Mouse (Mus musculus) G1E (cell line): ENCODE measurements around the gene Rac1. TPM values are rescaled to one million over a fixed set of nuclear protein-coding genes. Genes with fewer than 3 reads are reported as not detected.
"Not testable (repeated sequence)": the region's sequence is repeated elsewhere in the genome, so short reads cannot be mapped to it uniquely, and the experiment has no call there.

Experiments
- ATAC-seq: 2 replicates; pipeline ENCODE4 v1.8.0; 2016; ENCODE audit warnings: mild to moderate bottlenecking; ENCODE audit not compliant: insufficient number of reproducible peaks, poor library complexity, low FRiP score, severe bottlenecking; ENCODE audit errors: extremely low read depth
- DNase-seq: peaks from one replicate; pipeline ENCODE4 v3.0.0; 2012; ENCODE audit warnings: low spot score
- H3K27me3 ChIP-seq: 2 replicates; pipeline ENCODE4 v1.6.1; 2012; ENCODE audit warnings: mild to moderate bottlenecking, low read length, inconsistent platforms; ENCODE audit not compliant: insufficient read depth
- H3K36me3 ChIP-seq: replicated peaks from 2 replicates; pipeline ENCODE3; 2012; ENCODE audit warnings: mild to moderate bottlenecking, inconsistent platforms
- H3K4me1 ChIP-seq: 2 replicates; pipeline ENCODE4 v1.6.1; 2012; ENCODE audit warnings: low read depth, low read length, inconsistent platforms, mixed read lengths; ENCODE audit not compliant: insufficient read depth
- H3K4me3 ChIP-seq: 2 replicates; pipeline ENCODE4 v1.5.1; 2012; ENCODE audit warnings: low read depth, mild to moderate bottlenecking, inconsistent platforms, low read length, moderate library complexity, mixed read lengths
- H3K9me3 ChIP-seq: replicated peaks from 2 replicates; pipeline ENCODE4 v1.6.1; 2012; ENCODE audit warnings: inconsistent platforms
- CTCF ChIP-seq: IDR thresholded peaks from 2 replicates; pipeline ENCODE4 v1.5.1; 2012; ENCODE audit warnings: low read depth, low read length, inconsistent platforms, mixed read lengths
- GATA1 ChIP-seq: IDR thresholded peaks from 2 replicates; pipeline ENCODE4 v1.6.1; 2012; ENCODE audit warnings: borderline replicate concordance, low read length, inconsistent platforms, mixed read lengths
- GATA2 ChIP-seq: IDR thresholded peaks from 2 replicates; pipeline ENCODE4 v1.6.1; 2012; ENCODE audit warnings: low read depth, low read length, inconsistent platforms, borderline replicate concordance
- POLR2AphosphoS5 ChIP-seq: IDR thresholded peaks from 2 replicates; pipeline ENCODE4 v1.6.1; 2012; ENCODE audit warnings: low read depth, low read length, inconsistent platforms; ENCODE audit not compliant: insufficient replicate concordance
- TAL1 ChIP-seq: conservative IDR thresholded peaks from 2 replicates; pipeline ENCODE4 v1.6.1; 2012; ENCODE audit warnings: low read depth, low read length, inconsistent platforms, mixed read lengths
- polyA plus RNA-seq: library from polyadenylated mRNA; stranded (reverse); fragments of >175 nt; gene quantifications from 2 replicates; pipeline ENCODE4 v1.2.3, GENCODE M21; 2012
- total RNA-seq, 2 experiments: library from RNA; stranded (forward) in 1 of 2; stranded (reverse) in 1 of 2; fragments of 200-1000 nt in 1 of 2; fragments of >200 nt in 1 of 2; fragmentation: Nextera tagmentation in 1 of 2; gene quantifications; 2 replicates each; pipeline ENCODE4 v1.2.3; 2014 to 2017

The Rac1 gene
- total and polyA plus RNA-seq, 3 experiments, result 93.2 to 802 (median 150) TPM

GRCm38 (mm10) chr5:143561544-143562185, 33.8 kb upstream of the Rac1 start:
- DNase-seq, result peak; percentile 47

DNA sequence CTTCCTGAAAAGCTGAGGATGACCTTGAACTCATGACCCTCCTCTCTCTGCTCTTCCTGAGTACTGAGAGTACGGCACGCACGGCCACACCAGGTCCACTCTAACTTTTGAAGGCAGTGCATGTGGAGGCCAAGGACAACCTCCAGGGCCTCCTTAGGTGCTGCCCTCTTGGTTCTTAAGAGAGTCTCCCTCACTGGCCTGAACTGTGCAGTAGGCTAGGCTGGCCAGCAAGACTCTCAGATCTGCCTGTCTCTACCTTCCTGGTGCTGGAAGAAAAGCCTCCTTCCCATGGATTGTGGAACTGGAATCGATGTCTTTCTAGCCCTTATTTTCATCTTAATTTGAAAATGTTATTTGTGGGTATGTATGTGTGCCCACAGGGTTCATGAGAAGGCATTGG, 33.2 kb upstream of the Rac1 start:
- DNase-seq (no peak), ATAC-seq (no peak)
- Histone ChIP-seq H3K36me3 (peaks cover 39% of the 10 kb centered on the region), H3K27me3 (no peaks in the 10 kb centered on the region), H3K4me3 (no peak overlapping the region), H3K4me1 (peaks cover 53% of the 10 kb centered on the region), H3K9me3 (no peaks in the 10 kb centered on the region)
- TF ChIP-seq TAL1, result no peak
- TF ChIP-seq GATA1, result no peak

More at GRCm38 (mm10) chr5:143561544-143562185, 33.8 kb upstream of the Rac1 start:
- peak; percentile 85 for ATAC-seq
- TF ChIP-seq GATA2, result no peak
- 0 out of 2 replicates have a peak, but pooled peaks have one; percentile 5 for TF ChIP-seq TAL1
- H3K9me3 ChIP-seq, result no peaks in the 10 kb centered on the region
- H3K27me3 ChIP-seq, result no peaks in the 10 kb centered on the region
- peaks cover 36% of the 10 kb centered on the region for H3K36me3 ChIP-seq
- peak overlapping the region; percentile 37; the same call in 1 of the 2 replicates for H3K4me3 ChIP-seq
- H3K4me1 ChIP-seq, result peaks cover 54% of the 10 kb centered on the region

- Histone ChIP-seq H3K9me3 (no peaks in the 10 kb centered on the region), H3K36me3 (peaks cover 50% of the 10 kb centered on the region), H3K27me3 (no peaks in the 10 kb centered on the region), H3K4me3 (no peak overlapping the region), H3K4me1 (peaks cover 52% of the 10 kb centered on the region)
- ATAC-seq (no peak), DNase-seq (no peak)
- TF ChIP-seq CTCF (no peak), GATA1 (no peak), POLR2AphosphoS5 (no peak), GATA2 (no peak), TAL1 (no peak)
Measured at GRCm38 (mm10) chr5:143558731-143559130, 30.9 kb upstream of the Rac1 start.

DNA sequence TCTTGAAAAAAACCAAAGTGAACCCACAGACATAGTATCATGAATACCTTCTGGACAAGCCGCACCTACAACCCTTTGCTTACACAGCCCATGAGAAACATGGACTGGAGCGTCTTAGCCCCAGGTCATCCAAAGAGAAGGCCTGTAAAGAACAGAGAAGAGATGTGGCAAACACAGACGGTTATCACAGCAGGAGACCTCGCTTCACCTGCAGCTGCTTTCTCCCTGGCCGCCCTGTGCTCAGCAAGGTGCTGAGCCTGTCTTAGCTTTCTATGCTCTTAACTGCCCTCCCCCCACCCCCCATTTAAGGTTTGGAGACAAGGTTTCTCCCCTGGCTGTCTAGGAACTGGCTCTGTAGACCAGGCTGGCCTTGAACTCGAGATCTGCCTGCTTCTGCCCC, 27.4 kb upstream of the Rac1 start:
- DNase-seq, result no peak
- TF ChIP-seq GATA2 (no peak), GATA1 (no peak), CTCF (no peak), POLR2AphosphoS5 (no peak)
- H3K9me3 ChIP-seq, result no peaks in the 10 kb centered on the region
- no peak overlapping the region for H3K4me3 ChIP-seq
- peaks cover 34% of the 10 kb centered on the region for H3K4me1 ChIP-seq
- H3K27me3 ChIP-seq, result no peaks in the 10 kb centered on the region
- H3K36me3 ChIP-seq, result peaks cover 48% of the 10 kb centered on the region
- ATAC-seq, result no peak

- H3K36me3 ChIP-seq, result peaks cover 42% of the 10 kb centered on the region
- H3K27me3 ChIP-seq, result no peaks in the 10 kb centered on the region
- H3K4me3 ChIP-seq, result no peak overlapping the region
- TF ChIP-seq CTCF (no peak), TAL1 (no peak), POLR2AphosphoS5 (no peak), GATA1 (no peak), GATA2 (no peak)
- DNase-seq, result no peak
- peaks cover 30% of the 10 kb centered on the region for H3K4me1 ChIP-seq
- no peaks in the 10 kb centered on the region for H3K9me3 ChIP-seq
- ATAC-seq, result no peak
Measured at GRCm38 (mm10) chr5:143552911-143553310, 25.1 kb upstream of the Rac1 start.

- ATAC-seq, DNase-seq, H3K9me3 ChIP-seq: not testable (repeated sequence)
- Histone ChIP-seq H3K4me1 (peaks cover 38% of the 10 kb centered on the region), H3K27me3 (peaks cover 18% of the 10 kb centered on the region), H3K36me3 (peaks cover 21% of the 10 kb centered on the region), H3K4me3 (peak overlapping the region; percentile 80)
Measured at GRCm38 (mm10) chr5:143548922-143549321, 21.1 kb upstream of the Rac1 start.

- peaks cover 35% of the 10 kb centered on the region for H3K4me1 ChIP-seq
- peaks cover 23% of the 10 kb centered on the region for H3K27me3 ChIP-seq
- H3K4me3 ChIP-seq, result peak overlapping the region; percentile 80
- TF ChIP-seq GATA2 (no peak), CTCF (peak; percentile 20; the same call in 1 of the 2 replicates), GATA1 (no peak)
- ATAC-seq (peak; percentile 75), DNase-seq (peak; percentile 88)
- H3K36me3 ChIP-seq, result peaks cover 19% of the 10 kb centered on the region
- no peaks in the 10 kb centered on the region for H3K9me3 ChIP-seq
Measured at GRCm38 (mm10) chr5:143548401-143548846, 20.6 kb upstream of the Rac1 start.
